Mouse (Mus musculus): Measurements from ENCODE around the gene Crybg3. TPM values are rescaled to one million over a fixed set of nuclear protein-coding genes. Genes with fewer than 3 reads are reported as not detected.

Gene Crybg3
- total RNA-seq, 2 experiments from 2014 or later, result 12.5 to 19.5 TPM

DNA sequence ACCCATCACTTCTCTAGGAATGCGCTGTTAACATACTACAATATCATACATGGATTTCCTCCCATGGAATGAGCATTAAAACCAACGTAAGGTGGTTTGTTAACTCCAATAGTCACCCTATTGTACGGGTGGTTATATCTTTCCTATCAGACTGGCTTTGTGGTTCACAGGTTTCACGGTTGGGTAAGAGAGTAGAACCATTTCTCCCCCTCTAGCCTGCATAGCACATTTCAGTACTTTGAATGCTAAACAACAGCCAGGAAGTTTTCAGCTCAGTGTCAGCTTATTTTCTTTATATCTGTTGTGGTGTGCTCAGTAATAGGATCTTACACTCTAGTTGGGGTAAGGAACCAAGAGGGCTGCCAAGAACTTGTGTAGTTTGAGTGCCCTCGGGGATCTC lies 149.0 kb downstream of the Crybg3 start:
- DNase-seq, result no peak

DNA sequence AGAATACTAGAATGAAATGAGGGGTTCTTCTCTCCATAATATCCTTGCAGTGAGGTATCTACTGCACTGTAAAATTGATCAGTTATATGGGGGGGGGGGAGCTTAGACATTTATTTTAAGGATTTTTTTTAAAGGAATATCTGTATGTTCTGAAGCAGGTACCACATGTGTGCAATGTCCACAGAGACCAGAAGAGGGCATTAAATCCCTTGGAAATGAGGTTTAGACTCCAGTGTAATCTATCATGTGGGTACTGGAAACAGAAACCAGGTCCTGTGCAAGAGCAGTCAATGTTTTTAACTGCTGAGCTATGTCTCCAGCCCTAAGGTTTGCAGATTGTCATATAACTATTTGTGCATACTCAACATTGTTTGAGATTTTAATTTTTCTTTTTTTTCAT lies 151.7 kb downstream of the Crybg3 start:
- no peak for DNase-seq

DNA sequence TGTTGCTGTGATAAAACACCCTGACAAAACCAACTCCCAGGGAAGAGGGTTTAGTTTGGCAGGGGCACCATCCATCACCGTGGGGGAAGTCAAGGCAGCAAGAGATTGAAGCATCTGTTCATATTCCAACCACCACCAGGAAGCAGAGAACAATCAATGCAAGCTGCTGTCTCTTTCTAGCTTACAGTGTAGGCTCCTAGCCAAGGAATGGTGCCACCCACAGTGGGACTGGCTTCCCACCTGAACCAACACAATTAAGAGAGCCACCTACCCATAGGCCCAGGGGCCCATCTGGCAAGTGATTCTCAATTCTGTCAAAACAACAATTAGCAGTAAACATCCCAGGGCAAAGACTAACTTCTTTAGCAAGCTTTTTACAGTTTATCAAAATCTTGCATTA lies 152.6 kb downstream of the Crybg3 start:
- no peak for DNase-seq

DNA sequence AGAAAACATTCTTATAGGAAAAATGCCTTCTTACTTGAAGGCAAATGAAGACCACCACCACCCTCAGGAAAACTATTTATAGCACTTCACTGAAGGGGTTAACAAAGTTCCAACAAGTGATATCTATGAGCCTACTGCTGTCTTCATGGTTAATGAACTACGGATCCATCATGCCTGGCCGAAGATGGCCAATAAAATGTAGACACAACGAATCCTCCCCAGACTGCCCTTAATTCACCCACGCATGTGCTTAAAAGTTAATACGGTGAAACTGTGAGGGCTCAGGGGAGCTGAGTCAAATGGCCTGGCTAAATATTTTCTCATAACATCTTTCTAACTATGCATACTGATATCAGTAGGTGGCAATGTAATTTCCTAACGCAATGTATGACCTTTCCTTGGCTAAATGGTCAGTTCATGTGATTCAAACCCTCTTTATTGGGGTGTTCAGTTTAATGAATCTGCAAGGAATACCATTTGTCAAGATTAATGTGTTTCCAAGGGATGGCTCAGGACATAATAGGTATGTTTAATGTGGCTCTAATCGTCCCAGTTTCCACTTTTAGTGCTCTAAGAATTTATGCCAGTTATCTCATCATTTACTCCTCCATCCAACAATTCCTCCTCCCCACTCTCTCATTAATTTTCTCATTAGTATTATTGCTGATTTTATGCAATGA lies 155.8 kb downstream of the Crybg3 start:
- DNase-seq, result no peak

Other genes starting within 250 kb of the Crybg3 start
- gene Olfr209, start 237.0 kb downstream of the Crybg3 start, total RNA-seq (2021), result not detected
- gene Gabrr3, start 193.6 kb downstream of the Crybg3 start, total RNA-seq (2021), result not detected
- gene Riox2, start 129.2 kb downstream of the Crybg3 start, total RNA-seq (2021), result 10 to 100 TPM; 23.9 to 26.1 TPM
- gene Arl6, start 38.4 kb upstream of the Crybg3 start, total RNA-seq (2021), result 1 to 10 TPM; 9.7 to 9.8 TPM